Mouse (Mus musculus) testis, adult 2 months (tissue): ENCODE results near the gene Rpl18a.

Experiments used
- CTCF ChIP-seq: fragments of 200-500 bp; IDR thresholded peaks from 2 replicates; pipeline ENCODE4 v1.5.1; 2012; ENCODE audit warnings: low read depth, mild to moderate bottlenecking, inconsistent platforms, low read length, moderate library complexity; ENCODE audit not compliant: control insufficient read depth, insufficient read depth, insufficient replicate concordance
- POLR2A ChIP-seq: fragments of 200-500 bp; IDR thresholded peaks from 2 replicates; pipeline ENCODE4 v1.6.1; 2012; ENCODE audit warnings: low read depth, mild to moderate bottlenecking, inconsistent platforms, low read length, moderate library complexity; ENCODE audit not compliant: control insufficient read depth

- TF ChIP-seq POLR2A (no peak), CTCF (no peak)
Observed at GRCm38 (mm10) chr8:70853863-70854262, 43.3 kb downstream of the Rpl18a start.
